Mouse (Mus musculus) E14TG2a.4 (cell line): ENCODE measurements at regions not wholly inside any gene's neighbourhood (a gene's known extent, or its start where the extent isn't known, plus 50 kb on each side); places are given as distances from the start of the nearest gene placed in this dataset.
"Not testable (repeated sequence)": the region's sequence is repeated elsewhere in the genome, so short reads cannot be mapped to it uniquely, and the experiment has no call there.

Experiments used
- CTCF ChIP-seq: conservative IDR thresholded peaks from 2 replicates; pipeline ENCODE4 v1.5.1; 2014; ENCODE audit warnings: low read length
- NANOG ChIP-seq: IDR thresholded peaks from 2 replicates; pipeline ENCODE4 v1.6.1; 2014; ENCODE audit warnings: borderline replicate concordance, low read length, mixed read lengths
- POU5F1 ChIP-seq: IDR thresholded peaks from 2 replicates; pipeline ENCODE4 v1.6.1; 2014; ENCODE audit warnings: low read length, borderline replicate concordance

DNA sequence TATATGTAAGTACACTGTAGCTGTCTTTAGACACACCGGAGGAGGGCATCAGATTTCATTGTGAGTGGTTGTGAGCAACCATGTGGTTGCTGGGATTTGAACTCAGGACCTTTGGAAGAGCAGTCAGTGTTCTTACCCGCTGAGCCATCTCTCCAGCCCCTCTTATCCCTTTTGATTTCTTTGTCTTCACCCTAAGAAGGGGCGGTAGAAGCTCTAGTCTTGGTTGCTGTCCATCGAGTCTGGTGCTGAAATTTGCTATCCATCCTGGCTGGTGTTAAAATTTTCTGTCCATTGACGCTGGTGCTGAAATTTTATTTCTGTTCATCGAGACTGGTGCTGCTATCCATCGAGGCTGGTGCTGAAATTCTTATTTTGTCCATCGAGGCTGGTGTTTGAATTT, 3290.9 kb upstream of the A830018L16Rik start:
- TF ChIP-seq CTCF, POU5F1, NANOG: not testable (repeated sequence)
